Mouse (Mus musculus): ENCODE measurements around the gene Matk. TPM values are rescaled to one million over a fixed set of nuclear protein-coding genes. Genes with fewer than 3 reads are reported as not detected.

Matk gene
- polyA plus RNA-seq, 1 experiment = 0.98 TPM

- no peaks in the 10 kb centered on the region for H3K79me3 ChIP-seq (ENCODE audit: low read depth)
- peaks cover 31% of the 10 kb centered on the region for H3K27me3 ChIP-seq (ENCODE audit: control insufficient read depth, insufficient read depth, insufficient read length)
- no peak overlapping the region for H3K4me3 ChIP-seq (ENCODE audit: insufficient read depth, poor library complexity, severe bottlenecking)
- no peak overlapping the region for H3ac ChIP-seq (ENCODE audit: control insufficient read depth, insufficient read length, low read depth)
- no peaks in the 10 kb centered on the region for H3K79me2 ChIP-seq (ENCODE audit: control insufficient read depth, insufficient read depth)
- H3K36me3 ChIP-seq (ENCODE audit: control insufficient read depth, insufficient read depth) = no peaks in the 10 kb centered on the region
- no peak for TF ChIP-seq MAX (IDR thresholded peaks at IDR 0.05)
These were observed 7.6 kb upstream of the Matk start for GRCm38 (mm10) chr10:81245166-81245565.

- TF ChIP-seq MAX (IDR thresholded peaks at IDR 0.05) (no peak), MYOD1 (IDR thresholded peaks at IDR 0.05; ENCODE audit: control insufficient read depth, insufficient read length, low read depth) (no peak), MYOG (IDR thresholded peaks at IDR 0.05; ENCODE audit: control insufficient read depth, extremely low read depth, insufficient read length) (no peak), USF1 (IDR thresholded peaks at IDR 0.05; ENCODE audit: low read depth) (no peak), CTCF (IDR thresholded peaks at IDR 0.05; ENCODE audit: control insufficient read depth, insufficient read depth, insufficient read length) (no peak), CEBPB (IDR thresholded peaks at IDR 0.05; ENCODE audit: low read depth) (no peak), FOSL1 (IDR thresholded peaks at IDR 0.05; ENCODE audit: insufficient read depth, low read length, poor library complexity, severe bottlenecking) (no peak)
- peaks cover 17% of the 10 kb centered on the region for H3K27me3 ChIP-seq (ENCODE audit: control insufficient read depth, insufficient read depth, insufficient read length)
- H3ac ChIP-seq (ENCODE audit: control insufficient read depth, insufficient read length, low read depth) = no peak overlapping the region
- no peaks in the 10 kb centered on the region for H3K79me3 ChIP-seq (ENCODE audit: low read depth)
- H3K36me3 ChIP-seq (ENCODE audit: control insufficient read depth, insufficient read depth) = no peaks in the 10 kb centered on the region
- no peaks in the 10 kb centered on the region for H3K79me2 ChIP-seq (ENCODE audit: control insufficient read depth, insufficient read depth)
- no peak overlapping the region for H3K4me3 ChIP-seq (ENCODE audit: insufficient read depth, poor library complexity, severe bottlenecking)
These were observed 4.9 kb upstream of the Matk start for GRCm38 (mm10) chr10:81247804-81248203.

- Histone ChIP-seq H3K36me3 (ENCODE audit: control insufficient read depth, insufficient read depth) (no peaks in the 10 kb centered on the region), H3K79me2 (ENCODE audit: control insufficient read depth, insufficient read depth) (no peaks in the 10 kb centered on the region), H3K4me3 (ENCODE audit: insufficient read depth, poor library complexity, severe bottlenecking) (no peak overlapping the region), H3ac (ENCODE audit: control insufficient read depth, insufficient read length, low read depth) (no peak overlapping the region), H3K27me3 (ENCODE audit: control insufficient read depth, insufficient read depth, insufficient read length) (peaks cover 3% of the 10 kb centered on the region), H3K79me3 (ENCODE audit: low read depth) (no peaks in the 10 kb centered on the region)
- no peak for TF ChIP-seq CEBPB (IDR thresholded peaks at IDR 0.05; ENCODE audit: low read depth)
- no peak for TF ChIP-seq MYOD1 (IDR thresholded peaks at IDR 0.05; ENCODE audit: control insufficient read depth, insufficient read length, low read depth)
- no peak for TF ChIP-seq CTCF (IDR thresholded peaks at IDR 0.05; ENCODE audit: control insufficient read depth, insufficient read depth, insufficient read length)
- no peak for TF ChIP-seq USF1 (IDR thresholded peaks at IDR 0.05; ENCODE audit: low read depth)
- TF ChIP-seq FOSL1 (IDR thresholded peaks at IDR 0.05; ENCODE audit: insufficient read depth, low read length, poor library complexity, severe bottlenecking) = no peak
These were observed 3.3 kb upstream of the Matk start for GRCm38 (mm10) chr10:81249442-81249841.

DNA sequence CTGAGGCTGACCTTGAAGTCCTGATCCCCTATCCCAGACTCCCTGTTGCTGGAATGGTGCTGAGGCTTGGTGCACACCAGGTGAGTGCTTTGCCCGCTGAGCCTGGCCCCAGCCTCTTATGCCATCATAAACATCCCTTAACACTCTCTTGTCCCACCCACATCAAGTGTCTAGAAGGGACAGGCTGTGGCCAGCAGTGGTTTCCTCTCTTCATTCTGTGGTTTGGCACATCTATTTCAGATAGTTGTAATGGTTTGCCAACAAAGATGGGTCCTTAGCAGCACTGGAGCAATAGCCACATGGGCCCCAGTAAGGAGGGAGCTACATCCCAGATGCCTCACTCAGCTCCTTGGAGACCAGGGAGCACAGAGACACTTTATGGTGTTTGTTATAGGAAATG is 2.2 kb downstream of the Matk start:
- H3K79me2 ChIP-seq (ENCODE audit: control insufficient read depth, insufficient read depth) = no peaks in the 10 kb centered on the region
- no peak overlapping the region for H3K4me3 ChIP-seq (ENCODE audit: insufficient read depth, poor library complexity, severe bottlenecking)
- H3ac ChIP-seq (ENCODE audit: control insufficient read depth, insufficient read length, low read depth) = no peak overlapping the region
- H3K79me3 ChIP-seq (ENCODE audit: low read depth) = no peaks in the 10 kb centered on the region
- H3K27me3 ChIP-seq (ENCODE audit: control insufficient read depth, insufficient read depth, insufficient read length) = no peaks in the 10 kb centered on the region
- no peaks in the 10 kb centered on the region for H3K36me3 ChIP-seq (ENCODE audit: control insufficient read depth, insufficient read depth)
- TF ChIP-seq USF1 (IDR thresholded peaks at IDR 0.05; ENCODE audit: low read depth) (no peak), MYOG (IDR thresholded peaks at IDR 0.05; ENCODE audit: control insufficient read depth, extremely low read depth, insufficient read length) (no peak), CEBPB (IDR thresholded peaks at IDR 0.05; ENCODE audit: low read depth) (no peak), MAX (IDR thresholded peaks at IDR 0.05) (no peak), CTCF (IDR thresholded peaks at IDR 0.05; ENCODE audit: control insufficient read depth, insufficient read depth, insufficient read length) (no peak), FOSL1 (IDR thresholded peaks at IDR 0.05; ENCODE audit: insufficient read depth, low read length, poor library complexity, severe bottlenecking) (no peak), MYOD1 (IDR thresholded peaks at IDR 0.05; ENCODE audit: control insufficient read depth, insufficient read length, low read depth) (no peak)

DNA sequence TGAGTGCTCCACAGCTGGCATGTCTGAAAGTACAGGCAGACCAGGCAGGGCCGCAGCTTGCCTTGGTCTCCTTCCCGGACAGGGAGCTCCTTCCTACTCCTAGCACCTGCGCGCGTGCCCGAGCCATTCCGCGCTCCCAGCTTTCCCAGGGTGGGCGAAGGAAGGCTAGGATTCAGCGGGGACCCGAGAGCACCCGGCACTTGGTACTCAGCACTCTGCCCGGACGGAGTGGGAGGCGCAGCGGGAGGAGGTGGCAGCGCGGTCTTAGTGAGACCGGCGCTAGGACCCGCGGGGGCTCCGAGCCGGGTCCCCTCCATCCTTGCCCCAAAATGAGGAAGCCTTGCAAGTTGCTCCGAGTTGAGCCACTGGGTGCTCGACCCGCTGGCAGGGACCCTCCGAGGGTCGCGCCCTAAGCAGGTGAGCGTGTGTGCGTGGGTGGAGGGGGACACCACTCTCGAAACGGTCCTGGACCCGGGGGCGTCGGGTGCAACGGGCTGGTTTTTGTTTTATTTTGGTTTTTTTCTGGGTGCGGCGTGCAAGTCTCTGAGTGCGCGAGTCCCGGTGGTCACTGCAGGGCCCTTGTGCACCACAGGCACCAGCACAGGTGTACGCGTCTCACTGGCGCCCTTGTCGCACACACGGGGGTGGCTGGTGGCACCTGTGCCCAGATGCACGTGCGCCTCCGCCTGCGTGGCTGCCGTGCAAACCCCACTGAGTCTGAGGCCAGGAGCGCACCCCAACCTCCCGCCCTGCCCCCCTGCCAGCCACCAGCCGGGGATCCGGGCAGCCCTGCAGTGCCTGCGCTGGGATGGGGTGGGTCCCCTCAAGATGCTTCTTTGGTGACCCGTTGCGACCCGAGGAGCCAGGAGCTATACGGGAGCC is 4.7 kb downstream of the Matk start:
- Histone ChIP-seq H3K79me2 (ENCODE audit: control insufficient read depth, insufficient read depth) (no peaks in the 10 kb centered on the region), H3K4me3 (ENCODE audit: insufficient read depth, poor library complexity, severe bottlenecking) (no peak overlapping the region), H3K27me3 (ENCODE audit: control insufficient read depth, insufficient read depth, insufficient read length) (no peaks in the 10 kb centered on the region), H3K36me3 (ENCODE audit: control insufficient read depth, insufficient read depth) (no peaks in the 10 kb centered on the region), H3ac (ENCODE audit: control insufficient read depth, insufficient read length, low read depth) (no peak overlapping the region), H3K79me3 (ENCODE audit: low read depth) (no peaks in the 10 kb centered on the region)
- TF ChIP-seq FOSL1 (IDR thresholded peaks at IDR 0.05; ENCODE audit: insufficient read depth, low read length, poor library complexity, severe bottlenecking) = no peak
- TF ChIP-seq MAX (IDR thresholded peaks at IDR 0.05) = no peak
- no peak for TF ChIP-seq MYOG (IDR thresholded peaks at IDR 0.05; ENCODE audit: control insufficient read depth, extremely low read depth, insufficient read length)
- TF ChIP-seq CEBPB (IDR thresholded peaks at IDR 0.05; ENCODE audit: low read depth) = no peak
- no peak for TF ChIP-seq USF1 (IDR thresholded peaks at IDR 0.05; ENCODE audit: low read depth)
- TF ChIP-seq CTCF (IDR thresholded peaks at IDR 0.05; ENCODE audit: control insufficient read depth, insufficient read depth, insufficient read length) = no peak
- TF ChIP-seq MYOD1 (IDR thresholded peaks at IDR 0.05; ENCODE audit: control insufficient read depth, insufficient read length, low read depth) = no peak

All from C2C12 (cell line).